Mouse (Mus musculus) left cerebral cortex, postnatal 14 days (tissue): ENCODE results near the gene Cacng2. TPM values are rescaled to one million over a fixed set of nuclear protein-coding genes. Genes with fewer than 3 reads are reported as not detected.
"Not testable (repeated sequence)": the region's sequence is repeated elsewhere in the genome, so short reads cannot be mapped to it uniquely, and the experiment has no call there.

Experiments used
- DNase-seq, 2 experiments: peaks; one replicate each; pipeline ENCODE4 v3.0.0; 2021 to 2022; ENCODE audit warnings: low spot score in 2 of 2, mixed read lengths in 1 of 2
- intact Hi-C: fragments of 180-260 bp; cut with DNase I; formaldehyde crosslinking; loops from one replicate; pipeline ENCODE4 v1.15.1; 2025
- total RNA-seq, 2 experiments: library from RNA; stranded (reverse); gene quantifications; 2 replicates each; pipeline ENCODE4 v1.2.3; 2021

Gene Cacng2
- total RNA-seq, 2 experiments from 2014 or later, result 60.5 to 68.7 TPM

GRCm38 (mm10) chr15:78042706-78043105 lies 77.1 kb downstream of the Cacng2 start:
- intact Hi-C loops, result no loop called here
- DNase-seq, result no peak

DNA sequence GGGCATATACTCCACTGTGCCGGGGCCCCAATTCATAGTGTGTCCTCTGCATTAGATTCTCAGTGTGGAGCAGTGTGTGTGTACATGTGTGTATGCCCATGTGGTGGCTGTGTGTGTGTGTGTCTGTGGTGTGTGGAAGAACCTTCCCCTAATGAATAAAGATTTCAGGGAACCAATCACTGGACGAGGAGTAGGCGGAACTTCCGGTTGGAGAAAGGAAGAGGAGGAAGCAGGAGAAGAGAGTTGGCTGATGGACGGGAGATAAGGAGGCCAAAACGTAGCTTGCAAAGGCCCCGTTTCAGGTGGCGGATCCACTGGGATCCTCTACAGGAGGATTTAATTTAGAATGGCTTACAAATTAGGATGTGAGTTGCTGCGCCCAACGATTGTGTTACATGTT lies 82.2 kb downstream of the Cacng2 start:
- no peak for DNase-seq
- intact Hi-C loops, result no loop called here

DNA sequence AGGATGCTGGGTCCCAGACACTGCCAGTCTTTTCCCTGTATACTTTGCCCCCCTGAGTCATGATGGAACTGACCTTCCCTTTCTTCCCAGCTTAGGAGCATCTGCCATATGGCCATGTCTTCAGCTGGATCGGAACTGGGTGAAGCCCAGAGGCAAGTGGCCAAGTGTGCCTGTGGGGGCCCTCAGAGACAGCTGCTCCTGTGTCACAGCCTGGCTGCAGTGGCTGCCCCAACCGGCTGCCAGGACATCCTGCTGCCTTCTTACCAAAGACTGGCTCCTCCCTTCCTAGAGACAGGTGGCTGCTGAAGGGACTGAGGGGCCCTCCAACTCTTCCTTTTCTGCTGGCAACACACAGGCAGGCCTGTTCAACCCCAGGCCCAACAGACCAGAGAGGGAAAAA lies 83.2 kb downstream of the Cacng2 start:
- intact Hi-C loops, result no loop called here
- DNase-seq, result no peak

DNA sequence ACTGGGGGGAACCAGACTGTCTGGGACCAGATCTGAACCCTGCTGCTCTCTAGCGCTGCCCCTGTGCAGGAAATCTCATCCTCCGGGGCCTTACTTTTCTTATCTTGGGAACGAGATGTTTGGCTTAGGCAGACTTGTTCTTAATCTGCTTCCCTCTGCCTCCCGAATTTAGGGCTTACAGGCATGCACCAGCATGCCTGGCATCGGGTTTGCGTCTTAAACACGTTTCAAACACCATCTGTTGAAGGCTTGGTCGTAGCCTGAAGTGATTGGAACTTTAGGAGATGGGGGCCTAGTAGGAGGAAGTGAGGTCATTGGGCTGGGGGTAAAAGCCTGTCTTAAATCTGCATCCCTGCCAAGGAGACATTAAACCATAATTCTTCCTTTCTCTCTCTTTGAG lies 89.9 kb downstream of the Cacng2 start:
- intact Hi-C loops, result no loop called here
- peak in 1 of 2 experiments; percentile 31 for DNase-seq

- DNase-seq, result peak in 1 of 2 experiments; percentile 34
- intact Hi-C loops, result no loop called here
Observed at GRCm38 (mm10) chr15:78026521-78026920, 93.3 kb downstream of the Cacng2 start.

GRCm38 (mm10) chr15:78024211-78024610 lies 95.6 kb downstream of the Cacng2 start:
- intact Hi-C loops, result no loop called here
- no peak for DNase-seq

DNA sequence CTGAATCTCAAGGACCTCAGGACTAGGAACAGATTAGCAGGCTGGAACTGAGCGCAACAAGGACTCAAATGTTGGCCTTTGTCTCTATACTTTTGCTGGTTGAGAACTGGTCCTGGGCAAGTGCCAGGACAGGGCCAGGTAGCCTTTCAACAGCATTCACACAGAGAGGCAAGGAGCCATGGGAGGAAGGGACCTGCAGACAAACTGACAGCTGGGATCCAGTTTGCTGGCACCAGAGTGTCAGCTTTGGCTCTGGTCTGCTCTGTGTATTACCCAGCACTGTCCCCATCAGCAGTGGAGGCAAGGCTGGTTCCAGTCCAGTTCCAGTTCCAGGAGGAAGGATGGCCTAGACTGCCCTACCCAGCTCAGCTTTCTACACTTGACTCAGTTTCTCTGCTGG lies 105.8 kb downstream of the Cacng2 start:
- DNase-seq, result no peak
- intact Hi-C loops, result no loop called here

- DNase-seq, intact Hi-C loops: not testable (repeated sequence)
Observed at GRCm38 (mm10) chr15:78008206-78008605, 111.6 kb downstream of the Cacng2 start.

GRCm38 (mm10) chr15:78003929-78004328 lies 115.9 kb downstream of the Cacng2 start:
- DNase-seq, result no peak
- intact Hi-C loops, result no loop called here

GRCm38 (mm10) chr15:78001400-78001799 lies 118.4 kb downstream of the Cacng2 start:
- intact Hi-C loops, result no loop called here

DNA sequence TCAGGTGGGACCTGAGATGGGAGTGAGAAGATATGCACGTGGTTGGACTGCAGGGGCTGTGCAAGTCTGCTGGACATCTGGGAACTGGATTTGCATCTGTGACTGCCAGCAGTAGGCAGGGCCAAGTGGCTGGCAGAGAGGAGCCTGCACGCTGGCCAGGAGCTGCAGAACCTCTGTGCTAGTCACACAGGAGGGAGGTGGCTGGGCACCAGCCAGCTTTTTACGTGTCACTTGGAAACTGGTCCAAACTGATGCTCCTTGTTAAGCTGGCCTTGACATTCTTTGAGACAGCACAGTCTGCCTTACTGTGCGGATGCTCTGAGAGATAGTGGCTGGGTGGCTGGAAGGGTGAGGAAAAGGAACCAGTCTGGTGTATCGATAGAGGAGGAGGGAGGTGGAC lies 131.3 kb downstream of the Cacng2 start:
- DNase-seq, result no peak
- intact Hi-C loops, result loop anchor here (10.0 kb wide), 1 partner anchor 436 kb away; the partner anchor contains the start of gene Kctd17

More at GRCm38 (mm10) chr15:78001400-78001799, 118.4 kb downstream of the Cacng2 start:
- no peak for DNase-seq

DNA sequence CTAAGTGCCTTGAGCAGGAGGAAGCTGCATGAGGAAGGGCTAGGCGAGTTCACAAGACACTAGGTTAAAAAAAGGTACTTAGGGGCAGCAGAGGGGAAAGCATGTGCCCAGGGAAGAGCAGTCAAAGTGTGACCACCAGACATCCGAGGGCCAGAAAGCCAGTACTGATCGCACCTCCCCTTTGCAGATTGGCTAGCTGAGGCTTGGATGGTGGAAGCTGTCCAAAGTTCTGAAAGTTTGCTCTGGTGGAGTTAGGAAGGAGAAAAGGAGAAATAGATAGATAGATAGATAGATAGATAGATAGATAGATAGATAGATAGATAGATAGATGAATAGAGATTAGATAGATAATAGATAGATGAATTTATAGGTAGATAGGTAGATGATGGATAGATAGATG lies 136.4 kb downstream of the Cacng2 start:
- no peak for DNase-seq
- intact Hi-C loops, result loop anchor here (5.0 to 10.0 kb wide), 3 partner anchors 134 to 441 kb away; partner anchors contain the start of genes Kctd17 and Ncf4

DNA sequence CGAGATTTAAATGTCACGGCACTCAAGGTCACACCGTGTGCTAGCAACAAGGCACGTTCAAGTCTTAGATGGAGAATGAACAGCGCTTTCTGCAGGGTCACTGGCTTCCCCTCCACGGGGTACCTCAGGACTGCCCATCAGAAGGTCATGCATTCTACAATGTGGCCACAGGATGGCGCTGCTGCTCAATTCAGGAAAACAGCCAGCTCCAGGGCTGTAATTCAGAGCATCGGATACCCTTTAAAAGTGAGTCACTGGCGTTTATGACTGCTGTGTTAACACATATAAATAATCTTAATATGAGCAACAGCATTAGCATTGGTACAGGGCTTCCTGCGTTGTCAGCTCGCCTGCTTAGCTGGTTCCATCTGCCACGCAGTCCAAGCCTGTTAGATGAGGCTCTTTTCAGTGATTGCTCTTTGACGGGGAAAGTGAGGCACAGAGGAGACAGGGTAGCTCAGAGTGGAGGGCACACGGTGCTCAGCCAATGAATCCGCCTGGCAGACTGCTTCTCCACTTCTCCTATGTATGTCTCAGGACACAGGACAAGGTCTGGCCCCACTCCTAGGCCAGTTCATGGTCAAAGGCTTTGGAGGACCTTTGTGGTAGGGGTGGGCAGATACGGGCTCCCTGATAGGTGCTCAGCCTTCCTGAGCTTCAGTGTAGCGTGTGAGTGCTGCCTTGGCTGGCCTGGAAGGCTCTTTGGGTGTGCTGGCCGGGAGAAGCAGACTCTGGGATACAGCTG lies 137.5 kb downstream of the Cacng2 start:
- intact Hi-C loops, result loop anchor here (1.0 to 10.0 kb wide), 4 partner anchors 135 to 442 kb away; partner anchors contain the start of genes Kctd17 and Ncf4
- peak; percentile 81 to 86 for DNase-seq

- no peak for DNase-seq
- intact Hi-C loops, result loop anchor here (5.0 to 10.0 kb wide), 3 partner anchors 136 to 444 kb away; partner anchors contain the start of genes Kctd17 and Ncf4
Observed at GRCm38 (mm10) chr15:77981181-77981680, 138.6 kb downstream of the Cacng2 start.

- peak; percentile 60 to 73 for DNase-seq
- intact Hi-C loops, result no loop called here
Observed at GRCm38 (mm10) chr15:77979427-77979865, 140.4 kb downstream of the Cacng2 start.

DNA sequence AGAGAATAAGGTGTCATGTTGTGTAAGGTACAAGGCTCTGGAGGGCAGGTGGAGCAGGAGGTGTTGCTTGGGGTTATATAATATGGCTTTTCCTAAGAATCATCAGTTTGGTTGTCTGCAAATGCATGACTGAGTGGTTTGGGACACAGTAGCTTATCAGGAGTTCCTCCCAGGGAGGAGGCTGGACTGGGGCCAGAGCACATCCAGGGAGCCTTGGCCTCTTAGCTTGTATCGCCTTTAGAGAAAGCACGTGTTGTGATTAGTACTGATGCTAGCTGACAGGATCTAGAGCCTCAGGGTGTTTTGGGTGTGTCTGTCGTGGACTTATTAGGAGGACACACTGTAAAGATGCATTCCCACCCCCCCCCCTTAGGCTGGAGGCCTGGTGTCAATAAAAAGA lies 142.2 kb downstream of the Cacng2 start:
- no peak for DNase-seq
- intact Hi-C loops, result no loop called here

DNA sequence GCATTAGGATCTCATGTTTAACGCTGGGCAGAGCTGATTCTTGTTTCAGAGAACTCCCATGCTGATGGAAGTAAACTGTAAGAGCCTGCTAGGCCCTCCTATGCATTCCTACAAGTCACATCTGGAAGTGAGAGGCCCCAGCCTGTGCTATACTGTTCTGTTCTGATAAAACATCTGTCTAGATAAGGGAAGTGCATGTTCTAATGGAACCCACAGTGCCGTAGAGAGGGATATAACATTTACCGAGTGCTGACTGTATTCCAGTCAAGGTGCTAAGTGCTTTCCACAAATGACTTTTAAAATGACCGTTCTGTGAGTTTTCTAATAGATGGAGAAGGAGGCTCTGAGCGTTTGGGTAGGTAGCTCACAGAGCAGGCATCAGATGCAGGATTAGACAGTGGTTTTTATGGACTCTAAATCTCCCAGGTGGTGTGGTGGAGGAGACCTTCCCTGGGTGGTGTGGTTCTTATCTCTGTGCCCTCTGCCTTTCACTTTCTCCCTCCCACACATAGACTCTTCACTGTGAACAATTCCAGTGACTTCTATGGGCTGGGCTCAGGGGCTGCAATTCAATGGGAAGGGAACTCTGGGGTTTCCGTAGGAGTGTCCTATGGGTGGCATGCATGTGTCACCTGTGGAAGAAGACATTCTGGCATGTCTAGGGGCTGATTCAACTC lies 145.5 kb downstream of the Cacng2 start:
- no peak for DNase-seq
- intact Hi-C loops, result loop anchor here (5.0 kb wide), 1 partner anchor 42 kb away; no protein-coding TSS in a partner anchor

- intact Hi-C loops, result loop anchor here (5.0 kb wide), 1 partner anchor 38 kb away; no protein-coding TSS in a partner anchor
- DNase-seq, result peak; percentile 100
Observed at GRCm38 (mm10) chr15:77970470-77971292, 149.1 kb downstream of the Cacng2 start, which contains the start of gene Eif3d. Gene Eif3d, minus strand, starts transcription at chr15:77970813.

GRCm38 (mm10) chr15:77969940-77970469 lies 149.8 kb downstream of the Cacng2 start:
- intact Hi-C loops, result loop anchor here (5.0 kb wide), 1 partner anchor 38 kb away; no protein-coding TSS in a partner anchor

More at GRCm38 (mm10) chr15:77969940-77970469, 149.8 kb downstream of the Cacng2 start:
- DNase-seq, result no peak
